Mouse (Mus musculus) hindbrain, embryonic 12.5 days (tissue): Measurements from ENCODE around the gene Nup98. TPM values are rescaled to one million over a fixed set of nuclear protein-coding genes. Genes with fewer than 3 reads are reported as not detected.

Source experiments
- ATAC-seq: fragments of 200-750 bp; cut with Nextera tagmentation; 2 replicates; pipeline ENCODE4 v1.8.0; 2017; ENCODE audit warnings: moderate TSS enrichment; ENCODE audit not compliant: low FRiP score
- H3K27ac ChIP-seq: fragments of 300-500 bp; sonication (generic); 2 replicates; pipeline ENCODE4 v1.5.1; 2016; ENCODE audit warnings: mild to moderate bottlenecking
- H3K27me3 ChIP-seq: fragments of 300-500 bp; sonication (generic); 2 replicates; pipeline ENCODE4 v1.6.1; 2016; ENCODE audit warnings: mild to moderate bottlenecking
- H3K36me3 ChIP-seq: fragments of 300-500 bp; sonication (generic); 2 replicates; pipeline ENCODE4 v1.6.1; 2016; ENCODE audit warnings: mild to moderate bottlenecking
- H3K4me1 ChIP-seq: fragments of 300-500 bp; sonication (generic); 2 replicates; pipeline ENCODE4 v1.6.1; 2016
- H3K4me2 ChIP-seq: fragments of 300-500 bp; sonication (generic); replicated peaks from 2 replicates; pipeline ENCODE4 v1.6.1; 2016; ENCODE audit warnings: mild to moderate bottlenecking
- H3K4me3 ChIP-seq: fragments of 300-500 bp; sonication (generic); 2 replicates; pipeline ENCODE4 v1.5.1; 2016; ENCODE audit warnings: mild to moderate bottlenecking
- H3K9ac ChIP-seq: fragments of 300-500 bp; sonication (generic); 2 replicates; pipeline ENCODE4 v1.6.1; 2016; ENCODE audit warnings: mild to moderate bottlenecking, moderate library complexity
- H3K9me3 ChIP-seq: fragments of 300-500 bp; sonication (generic); replicated peaks from 2 replicates; pipeline ENCODE4 v1.6.1; 2016; ENCODE audit warnings: mild to moderate bottlenecking
- WGBS: fragments of 180-500 bp; shearing (Covaris S2); methylation state at CpG from one replicate; pipeline ENCODE4 v1.1.7; 2016; 5-methylcytosine and 5-hydroxymethylcytosine counted together
- polyA plus RNA-seq: library from polyadenylated mRNA; unstranded; fragments of >200 nt; fragmentation: Nextera tagmentation; extraction: Ambion mirVana; gene quantifications from 2 replicates; pipeline ENCODE4 v1.2.1, GENCODE M21; 2016

The Nup98 gene
- polyA plus RNA-seq, 1 experiment from 2014 or later = 42.3 TPM

- Histone ChIP-seq H3K27ac (no peak overlapping the region), H3K4me1 (no peaks in the 10 kb centered on the region), H3K4me2 (no peak overlapping the region), H3K4me3 (no peak overlapping the region), H3K27me3 (no peaks in the 10 kb centered on the region), H3K9ac (no peak overlapping the region), H3K36me3 (peaks cover 80% of the 10 kb centered on the region), H3K9me3 (no peaks in the 10 kb centered on the region)
- 95% methylated on average over 8 of the region's 8 CpGs for WGBS
- ATAC-seq = no peak
Measured at GRCm38 (mm10) chr7:102080311-102080710, 129.7 kb downstream of the Nup98 start.

GRCm38 (mm10) chr7:102078517-102078916, 131.5 kb downstream of the Nup98 start:
- Histone ChIP-seq H3K36me3 (peaks cover 84% of the 10 kb centered on the region), H3K27ac (no peak overlapping the region), H3K4me2 (no peak overlapping the region), H3K4me3 (no peak overlapping the region), H3K27me3 (no peaks in the 10 kb centered on the region), H3K9me3 (no peaks in the 10 kb centered on the region), H3K4me1 (no peaks in the 10 kb centered on the region), H3K9ac (no peak overlapping the region)
- WGBS = 86% methylated on average over 7 of the region's 7 CpGs
- no peak for ATAC-seq

DNA sequence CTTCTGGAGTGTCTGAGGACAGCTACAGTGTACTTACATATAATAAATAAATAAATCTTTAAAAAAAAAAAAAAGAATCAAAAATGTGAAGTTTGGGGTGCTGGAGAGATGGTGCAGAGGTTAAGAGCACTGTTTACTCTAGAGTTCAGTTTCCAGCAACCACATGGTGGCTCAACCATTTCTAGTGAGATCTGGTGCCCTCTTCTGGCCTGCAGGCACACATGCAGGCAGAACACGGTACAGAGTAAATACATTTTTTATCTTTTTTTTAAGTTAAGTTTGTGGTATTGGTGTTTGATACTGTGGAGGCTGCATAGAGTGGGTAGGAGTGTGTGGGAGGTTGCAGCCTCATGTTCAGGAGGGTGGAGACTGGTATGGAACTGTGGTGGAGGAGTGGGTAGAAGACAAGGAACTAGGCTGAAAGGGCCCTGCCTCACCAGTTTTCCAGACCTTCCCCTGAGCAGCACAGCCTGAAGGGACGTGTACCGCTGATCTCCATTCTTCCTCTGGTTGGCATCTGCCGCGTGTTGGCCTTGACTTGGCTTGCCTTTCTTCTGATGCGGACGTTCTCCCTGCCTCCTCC, 133.2 kb downstream of the Nup98 start:
- no peak overlapping the region for H3K27ac ChIP-seq
- H3K27me3 ChIP-seq = no peaks in the 10 kb centered on the region
- no peak overlapping the region for H3K4me2 ChIP-seq
- 87% methylated on average over 7 of the region's 7 CpGs for WGBS
- peaks cover 83% of the 10 kb centered on the region for H3K36me3 ChIP-seq
- no peaks in the 10 kb centered on the region for H3K4me1 ChIP-seq
- H3K9me3 ChIP-seq = no peaks in the 10 kb centered on the region
- no peak overlapping the region for H3K9ac ChIP-seq
- H3K4me3 ChIP-seq = no peak overlapping the region
- no peak for ATAC-seq

Other genes with a start within 250 kb of the Nup98 start
- gene Il18bp, start 191.5 kb downstream of the Nup98 start, polyA plus RNA-seq = 3.9 and 5.4 TPM in 2 replicates
- gene Rnf121, start 144.7 kb downstream of the Nup98 start, polyA plus RNA-seq = 29.2 and 31.6 TPM in 2 replicates
- gene Xndc1, start 144.7 kb downstream of the Nup98 start, polyA plus RNA-seq = 34.6 and 37.3 TPM in 2 replicates
- 2.5 and 3.0 TPM in 2 replicates for gene Xntrpc, start 144.5 kb downstream of the Nup98 start, polyA plus RNA-seq
- gene Trpc2, start 127.1 kb downstream of the Nup98 start, polyA plus RNA-seq = 0.21 TPM in 1 of 2 replicates, not detected in the other
- 1.2 and 2.4 TPM in 2 replicates for gene Art1, start 108.4 kb downstream of the Nup98 start, polyA plus RNA-seq
- gene Art5, start 100.7 kb downstream of the Nup98 start, polyA plus RNA-seq = 1.1 and 1.3 TPM in 2 replicates
- gene Chrna10, start 93.3 kb downstream of the Nup98 start, polyA plus RNA-seq = not detected in 2 replicates
- gene Pgap2, start within 50 bp of the Nup98 start, polyA plus RNA-seq = 57.1 and 61.0 TPM in 2 replicates
- gene Rhog, start 45.9 kb upstream of the Nup98 start, polyA plus RNA-seq = 29.8 and 29.9 TPM in 2 replicates
- 14.8 and 17.1 TPM in 2 replicates for gene Stim1, start 57.6 kb upstream of the Nup98 start, polyA plus RNA-seq
- gene Rrm1, start 231.5 kb upstream of the Nup98 start, polyA plus RNA-seq = 114 and 116 TPM in 2 replicates